Mouse (Mus musculus) left cerebral cortex, postnatal 14 days (tissue): ENCODE results near the gene Ppm1f. TPM values are rescaled to one million over a fixed set of nuclear protein-coding genes. Genes with fewer than 3 reads are reported as not detected.
"Not testable (repeated sequence)": the region's sequence is repeated elsewhere in the genome, so short reads cannot be mapped to it uniquely, and the experiment has no call there.

Source experiments
- DNase-seq, 2 experiments: peaks; one replicate each; pipeline ENCODE4 v3.0.0; 2021 to 2022; ENCODE audit warnings: low spot score in 2 of 2, mixed read lengths in 1 of 2
- intact Hi-C: fragments of 180-260 bp; cut with DNase I; formaldehyde crosslinking; loops from one replicate; pipeline ENCODE4 v1.15.1; 2025
- total RNA-seq, 2 experiments: library from RNA; stranded (reverse); gene quantifications; 2 replicates each; pipeline ENCODE4 v1.2.3; 2021

Gene Ppm1f
- total RNA-seq, 2 experiments from 2014 or later = 34.3 TPM

- no peak for DNase-seq
- intact Hi-C loops = no loop called here
Measured at GRCm38 (mm10) chr16:16902329-16902728, 6.1 kb downstream of the Ppm1f start.

DNA sequence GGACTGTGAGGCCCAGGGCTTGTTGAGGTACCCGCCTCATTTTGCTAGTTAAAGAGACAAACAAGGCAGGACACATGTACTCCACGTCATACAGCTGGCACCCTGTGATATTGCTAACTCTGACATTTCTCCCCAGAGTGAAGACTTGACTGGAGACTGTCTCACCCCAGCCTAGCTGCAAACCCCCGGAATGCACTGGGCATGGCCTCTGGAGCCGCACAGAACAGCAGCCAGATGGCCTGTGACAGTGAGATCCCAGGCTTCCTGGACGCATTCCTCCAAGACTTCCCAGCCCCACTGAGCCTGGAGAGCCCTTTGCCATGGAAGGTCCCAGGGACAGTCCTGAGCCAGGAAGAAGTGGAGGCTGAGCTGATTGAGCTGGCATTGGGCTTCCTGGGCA is 6.9 kb downstream of the Ppm1f start:
- no peak for DNase-seq
- intact Hi-C loops = no loop called here

DNA sequence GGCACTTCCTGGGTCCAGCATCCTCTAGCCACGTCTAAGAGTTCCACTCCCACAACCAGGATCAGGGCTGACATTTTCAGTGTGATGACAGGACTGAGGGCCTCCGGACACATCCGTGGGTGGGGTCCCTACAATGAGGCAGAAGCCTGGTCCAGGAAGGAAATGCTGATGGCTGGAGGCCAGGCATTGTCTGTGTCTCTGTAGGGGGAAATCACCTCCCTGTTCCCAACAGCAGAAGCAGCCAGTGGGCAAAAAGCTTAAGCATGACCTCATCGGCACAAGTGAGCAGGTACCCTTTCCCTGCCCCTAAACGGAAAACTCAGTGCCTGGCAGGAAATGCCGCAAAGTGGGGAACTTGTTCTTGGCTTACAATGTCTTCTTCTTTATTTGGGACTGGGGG is 11.5 kb downstream of the Ppm1f start:
- no peak for DNase-seq
- intact Hi-C loops = no loop called here

DNA sequence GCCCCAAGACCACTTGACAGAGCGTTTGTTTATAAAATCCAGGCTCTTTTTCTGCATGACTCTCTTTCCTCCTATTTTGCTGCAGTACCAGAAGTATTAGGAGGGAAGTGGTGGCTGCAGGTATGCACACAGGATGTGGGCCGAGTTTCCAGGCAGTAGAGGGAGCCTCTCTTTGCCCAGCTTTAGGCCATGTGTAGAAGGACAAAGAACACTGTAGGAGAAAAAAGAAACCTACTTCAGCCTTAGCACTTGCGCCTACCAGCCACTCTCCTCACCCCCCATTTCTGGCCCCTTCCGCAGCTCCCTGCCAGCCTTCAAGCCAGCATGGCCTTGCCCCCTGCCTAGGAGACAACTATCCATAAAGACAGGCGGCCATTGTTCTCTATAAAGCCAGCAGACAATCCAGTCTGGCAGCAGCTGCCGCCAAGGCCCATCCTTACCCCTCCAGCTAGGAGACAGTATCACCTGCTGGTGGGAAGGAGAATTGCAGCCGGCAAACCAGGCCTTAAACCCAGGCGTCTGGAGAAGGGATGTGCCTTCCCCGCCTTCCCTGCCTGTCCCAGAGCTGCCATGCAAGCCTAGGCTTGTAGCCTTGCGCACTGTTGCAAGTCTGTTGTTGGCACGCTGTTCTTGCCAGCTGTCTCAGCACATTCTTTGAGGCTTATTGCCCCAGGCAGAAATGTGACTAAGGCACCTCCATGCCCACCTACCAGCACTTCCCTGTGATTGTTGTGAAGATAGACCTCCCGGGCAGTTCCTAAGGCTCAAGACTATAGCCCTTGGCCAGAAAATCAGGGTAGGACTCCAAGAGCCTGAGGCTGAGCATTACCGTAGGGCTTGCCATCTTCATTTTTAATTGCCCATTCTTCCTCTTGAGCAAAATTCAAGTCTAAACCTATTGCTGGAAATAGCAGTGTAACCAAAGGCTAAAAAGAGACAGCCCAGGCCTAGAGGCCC is 15.7 kb downstream of the Ppm1f start:
- intact Hi-C loops = no loop called here
- peak; percentile 72 to 82 for DNase-seq

GRCm38 (mm10) chr16:16913440-16913839 is 17.2 kb downstream of the Ppm1f start:
- intact Hi-C loops = no loop called here
- peak in 1 of 2 experiments; percentile 46 for DNase-seq

- DNase-seq = peak; percentile 58 to 79
- intact Hi-C loops = no loop called here
Measured at GRCm38 (mm10) chr16:16918441-16919117, 22.3 kb downstream of the Ppm1f start.

DNA sequence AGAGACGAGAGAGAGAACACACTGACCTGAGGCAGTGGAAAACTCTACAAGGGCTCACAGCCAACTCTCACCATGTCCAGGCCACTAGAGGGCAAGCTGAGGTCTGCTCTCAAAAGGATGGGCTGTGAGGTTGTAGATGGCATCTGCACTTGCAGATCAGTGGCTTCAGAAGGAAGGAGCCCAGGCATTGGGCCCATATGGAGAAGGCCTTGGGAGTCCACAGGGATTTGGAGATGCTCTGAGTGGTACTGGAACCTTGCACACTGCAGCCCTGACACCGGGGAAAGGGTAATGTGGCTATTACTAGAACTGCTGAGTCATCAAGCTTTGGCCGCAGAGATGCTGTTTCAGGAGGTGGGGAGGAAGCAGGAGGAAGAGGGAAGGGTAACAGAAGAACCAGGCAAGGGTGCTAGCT is 24.8 kb downstream of the Ppm1f start:
- intact Hi-C loops = no loop called here
- peak in 1 of 2 experiments; percentile 50 for DNase-seq

- intact Hi-C loops = no loop called here
Measured at GRCm38 (mm10) chr16:16924481-16924880, 28.2 kb downstream of the Ppm1f start.

DNA sequence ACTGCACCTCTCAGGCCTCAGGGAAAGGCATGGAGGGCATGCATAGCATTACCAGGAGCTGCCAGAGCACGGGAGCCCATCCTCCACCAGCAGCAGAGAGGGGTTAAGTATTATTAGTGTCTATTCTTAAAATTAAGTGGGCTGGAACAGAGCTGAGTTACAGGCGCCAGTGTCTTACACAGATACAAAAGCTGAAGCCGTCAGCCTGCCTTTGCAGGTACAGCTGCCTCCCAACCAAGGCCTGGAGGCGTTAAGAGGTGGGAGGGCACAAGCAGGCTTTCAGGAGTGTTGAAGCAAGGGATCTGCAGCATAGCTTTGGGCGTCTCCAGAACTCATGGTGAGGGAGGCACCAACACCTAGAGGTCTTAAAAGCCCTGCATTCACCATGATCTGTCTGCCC is 30.3 kb downstream of the Ppm1f start:
- peak; percentile 51 to 57 for DNase-seq
- intact Hi-C loops = no loop called here

More at GRCm38 (mm10) chr16:16924481-16924880, 28.2 kb downstream of the Ppm1f start:
- no peak for DNase-seq

GRCm38 (mm10) chr16:16928908-16929307 is 32.6 kb downstream of the Ppm1f start:
- intact Hi-C loops, DNase-seq: not testable (repeated sequence)

DNA sequence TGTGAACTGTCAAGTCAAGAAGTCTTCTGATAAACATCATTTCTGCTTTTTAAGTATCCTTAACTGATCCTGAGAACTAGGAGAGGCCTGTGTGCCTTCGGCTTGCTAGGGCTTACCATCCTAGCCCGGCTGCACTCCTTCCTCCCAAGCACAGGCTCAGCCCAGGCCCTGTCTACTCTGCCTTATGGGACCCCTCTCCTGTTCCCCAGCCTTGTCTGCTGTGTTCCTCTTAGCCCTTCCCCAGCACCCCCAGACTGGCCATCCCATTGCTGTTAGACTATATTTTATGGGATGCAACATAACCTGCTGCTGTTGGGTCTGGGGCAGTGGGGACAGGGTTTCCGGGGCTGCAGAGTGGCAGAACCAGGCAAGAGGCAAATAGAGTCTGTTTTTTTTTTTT is 34.1 kb downstream of the Ppm1f start:
- no peak for DNase-seq
- intact Hi-C loops = loop anchor here (5.0 kb wide), 1 partner anchor 52 kb away; the partner anchor contains the start of gene Mapk1

DNA sequence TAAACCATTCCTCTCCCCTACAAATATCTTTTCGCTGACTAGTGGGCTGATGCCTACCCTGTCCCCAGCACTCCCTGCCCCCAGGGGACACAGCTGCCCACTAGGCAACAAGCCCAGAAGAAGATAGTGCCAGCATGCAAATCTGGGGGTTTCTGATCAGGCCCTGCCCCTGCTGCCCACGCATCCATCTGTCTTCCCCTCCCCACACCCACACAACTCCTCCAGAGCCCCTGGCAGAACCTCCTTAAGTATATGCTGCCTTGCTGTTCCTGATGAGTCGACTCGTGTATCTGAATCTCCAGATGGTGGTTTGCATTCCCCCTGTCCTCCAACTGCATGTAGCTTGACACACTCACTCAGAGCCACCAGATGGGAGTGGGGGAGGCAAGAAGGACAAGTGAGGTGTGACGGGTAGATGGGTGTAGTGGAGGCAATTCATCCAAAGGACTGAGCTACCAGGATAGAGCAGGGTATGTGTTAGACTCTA is 34.6 kb downstream of the Ppm1f start:
- DNase-seq = peak; percentile 79 to 91
- intact Hi-C loops = loop anchor here (5.0 kb wide), 1 partner anchor 51 kb away; the partner anchor contains the start of gene Mapk1

DNA sequence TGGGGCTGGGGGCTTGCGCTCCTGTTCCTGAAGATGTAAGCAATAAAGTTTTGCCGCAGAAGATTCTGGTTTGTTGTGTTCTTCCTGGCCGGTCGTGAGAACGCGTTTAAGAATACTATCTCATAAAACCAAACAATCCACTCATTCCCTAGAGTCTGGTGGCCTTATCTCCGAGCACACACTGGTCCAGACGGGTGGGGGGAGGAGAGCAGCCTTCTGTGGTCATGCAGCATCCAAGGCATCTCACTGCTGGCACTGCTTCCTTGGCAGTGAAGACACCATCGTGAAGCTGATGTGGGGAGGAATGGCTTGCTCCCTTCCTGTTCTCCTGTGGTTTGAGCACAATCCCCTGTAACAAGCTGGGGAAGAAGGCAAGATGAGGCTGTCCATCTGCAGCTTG is 43.3 kb downstream of the Ppm1f start:
- intact Hi-C loops = no loop called here
- DNase-seq = no peak

DNA sequence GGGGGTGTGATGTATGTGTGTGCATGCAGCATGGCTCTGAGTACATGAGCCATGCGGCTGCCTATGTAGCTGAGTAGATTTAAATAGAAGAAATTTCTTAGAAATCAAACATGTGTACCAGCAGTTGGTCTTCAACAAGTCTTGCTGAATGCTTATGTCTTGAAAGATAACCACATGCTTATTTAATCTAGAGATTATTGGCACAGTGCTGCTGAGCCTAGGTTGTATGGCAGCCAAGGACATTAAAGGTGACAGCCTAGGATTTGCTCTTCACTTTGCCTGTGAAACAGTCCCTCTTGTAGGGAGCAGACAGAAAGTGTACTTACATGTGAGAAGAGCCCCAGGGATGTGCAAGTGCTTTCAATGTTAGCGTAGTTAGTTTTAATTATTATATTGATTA is 44.8 kb downstream of the Ppm1f start:
- intact Hi-C loops = no loop called here
- no peak for DNase-seq

- intact Hi-C loops = no loop called here
- no peak for DNase-seq
Measured at GRCm38 (mm10) chr16:16958575-16958974, 62.3 kb downstream of the Ppm1f start.

GRCm38 (mm10) chr16:16959907-16960306 is 63.6 kb downstream of the Ppm1f start:
- intact Hi-C loops = no loop called here
- DNase-seq = peak in 1 of 2 experiments; percentile 49

GRCm38 (mm10) chr16:16965149-16965548 is 68.9 kb downstream of the Ppm1f start:
- DNase-seq = no peak
- intact Hi-C loops = no loop called here

DNA sequence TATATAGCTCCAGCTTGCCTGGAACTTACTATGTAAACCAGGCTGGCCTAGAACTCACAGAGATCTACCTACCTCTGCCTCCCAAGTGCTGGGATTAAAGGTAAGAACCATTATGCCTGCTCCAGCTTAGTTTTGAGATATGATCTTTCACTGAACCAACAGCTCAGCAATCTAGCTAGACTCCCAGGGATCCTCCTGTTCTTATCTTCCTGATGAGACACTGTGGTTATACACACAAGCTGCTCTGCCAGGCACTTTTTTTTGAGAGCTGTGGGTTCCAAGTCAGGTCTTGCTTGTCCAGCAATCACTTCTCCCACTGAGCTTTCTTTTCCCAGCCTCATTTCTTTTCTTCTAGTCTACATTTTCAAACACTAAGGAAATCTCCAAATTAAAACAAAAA is 70.0 kb downstream of the Ppm1f start:
- intact Hi-C loops = no loop called here
- no peak for DNase-seq
